Mouse (Mus musculus) WW6 (cell line): ENCODE results near the gene Rnf144b.
A peak's percentile ranks its signal among the peaks of the same experiment; 100 is the strongest.

Experiments
- DNase-seq: peaks from one replicate; pipeline ENCODE4 v3.0.0-alpha.2; 2013; ENCODE audit warnings: low read depth, low spot score

Rnf144b gene

DNA sequence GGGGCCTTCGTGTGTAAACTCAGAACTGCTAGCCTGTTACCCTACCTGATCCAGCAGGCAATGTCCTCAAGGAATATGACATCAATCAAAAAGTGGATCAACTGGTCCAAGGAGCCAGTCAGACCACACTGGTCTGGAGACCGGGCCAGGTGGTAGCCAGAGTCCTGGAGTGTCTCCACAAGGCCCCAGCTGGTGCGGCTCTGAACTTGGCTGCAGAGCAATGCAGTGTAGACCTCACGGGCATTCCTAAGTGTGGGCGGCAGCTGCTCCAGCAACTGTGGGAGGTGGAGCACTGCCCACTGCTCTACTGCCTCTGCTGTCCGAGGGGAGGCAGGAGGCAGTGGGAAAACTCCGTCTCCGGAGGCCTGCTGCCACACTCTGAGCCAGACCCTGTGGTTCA lies 55.7 kb downstream of the Rnf144b start:
- DNase-seq: no peak

DNA sequence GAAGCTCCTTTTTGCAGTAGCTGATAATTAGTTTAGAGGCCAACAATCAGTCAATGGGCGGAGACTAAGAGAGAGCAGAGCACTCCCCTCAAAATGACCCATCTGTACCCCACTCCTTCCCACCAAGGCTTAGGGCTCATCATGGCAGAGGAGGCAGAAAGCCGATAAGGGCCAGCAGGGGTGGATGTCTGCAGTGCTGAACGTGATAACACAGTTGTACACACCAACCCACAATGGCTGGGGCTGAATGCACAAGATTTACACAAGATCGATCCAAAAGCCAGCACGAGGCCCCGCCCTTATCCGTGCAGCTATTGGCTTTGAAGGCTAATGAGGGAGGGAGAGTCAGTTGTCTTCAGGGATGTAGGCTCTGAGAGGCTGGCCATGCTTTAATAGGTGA lies 58.3 kb downstream of the Rnf144b start:
- DNase-seq: no peak

DNA sequence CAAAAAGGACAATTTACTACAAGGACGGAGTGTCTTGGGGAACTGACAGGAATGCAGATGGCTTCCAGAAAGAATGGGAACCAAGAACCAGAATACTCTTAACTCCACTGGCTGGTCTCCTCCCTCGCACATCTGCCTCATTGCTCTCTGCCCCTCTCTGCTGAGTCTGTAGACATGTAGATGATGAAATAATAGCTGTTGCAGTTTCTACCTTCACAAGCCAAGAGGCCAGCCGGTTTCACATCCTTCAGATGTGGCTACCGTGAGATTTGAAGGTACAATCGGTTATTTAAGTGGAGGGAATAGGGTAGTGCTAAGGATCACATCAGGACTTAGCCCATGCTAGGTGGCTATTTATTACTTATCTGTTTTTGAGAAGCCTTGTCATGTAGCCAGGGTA lies 59.9 kb downstream of the Rnf144b start:
- no peak for DNase-seq

DNA sequence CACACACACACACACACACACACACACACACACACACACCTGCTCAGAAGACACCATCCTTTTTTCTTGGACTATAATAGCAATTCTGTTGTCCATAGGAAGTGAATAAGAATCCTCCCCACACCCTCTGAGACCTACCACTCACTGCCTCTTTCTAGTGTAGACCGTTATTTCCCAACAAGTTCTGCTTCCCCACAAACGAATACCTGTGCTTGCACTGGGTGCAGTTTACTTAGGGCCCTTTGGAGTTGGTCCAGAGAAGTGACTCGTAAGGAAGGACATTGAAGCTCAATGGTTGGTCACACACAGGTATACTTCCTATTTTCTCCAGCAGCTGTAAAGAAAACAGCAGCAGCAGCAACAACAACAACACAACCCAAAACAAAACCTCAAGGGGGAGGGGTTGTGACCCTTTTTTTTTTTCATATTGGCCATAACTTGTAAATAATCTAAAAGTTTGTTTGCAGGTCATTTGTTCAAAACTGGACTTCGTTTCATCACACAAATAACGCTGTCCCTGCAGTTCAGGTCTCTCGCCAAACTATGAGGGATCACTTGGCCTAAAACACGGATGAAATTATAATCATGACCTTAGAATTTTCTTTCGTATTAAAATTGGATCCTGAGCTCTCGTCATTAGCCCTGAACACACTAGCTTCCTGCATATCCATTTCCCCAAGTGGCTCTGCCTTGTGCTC lies 60.7 kb downstream of the Rnf144b start:
- DNase-seq: no peak

DNA sequence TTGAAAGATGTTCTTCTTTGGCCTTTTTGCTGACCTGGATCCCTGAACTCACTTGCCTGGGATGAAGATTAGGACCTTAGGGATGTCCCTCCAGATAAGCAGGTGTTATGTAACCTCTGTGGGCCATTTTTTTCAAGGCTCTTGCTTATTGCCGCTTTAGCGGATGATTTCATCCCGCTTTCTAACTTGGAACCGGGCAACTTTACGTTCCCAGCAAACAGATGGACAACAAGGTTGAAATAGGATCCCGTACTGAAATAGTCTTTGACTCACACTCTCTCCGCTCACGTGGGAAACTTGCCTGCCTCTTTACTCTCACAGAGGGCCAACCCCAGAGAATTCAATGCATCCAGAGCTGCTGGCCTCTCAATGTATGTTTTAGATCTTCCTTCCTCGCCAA lies 61.3 kb downstream of the Rnf144b start:
- no peak for DNase-seq

DNA sequence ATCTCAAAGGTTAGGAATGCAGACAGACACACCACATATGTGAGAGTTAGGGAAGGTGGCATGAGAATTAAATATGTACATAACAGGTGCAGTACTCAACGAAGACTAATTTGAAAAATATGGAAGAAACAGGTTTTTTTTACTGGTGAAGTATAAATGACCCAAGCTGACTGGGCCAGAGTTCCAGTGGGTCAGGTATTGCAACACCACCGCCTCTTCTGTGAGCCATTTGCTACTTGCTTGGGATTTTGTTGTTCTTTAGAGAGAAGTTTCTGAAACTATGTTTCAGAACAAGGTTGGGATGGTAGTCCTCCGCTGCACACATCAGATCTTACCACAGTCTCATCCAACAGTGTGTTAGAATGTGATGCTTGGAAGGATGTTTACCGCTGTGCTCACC lies 65.4 kb downstream of the Rnf144b start:
- DNase-seq: no peak

DNA sequence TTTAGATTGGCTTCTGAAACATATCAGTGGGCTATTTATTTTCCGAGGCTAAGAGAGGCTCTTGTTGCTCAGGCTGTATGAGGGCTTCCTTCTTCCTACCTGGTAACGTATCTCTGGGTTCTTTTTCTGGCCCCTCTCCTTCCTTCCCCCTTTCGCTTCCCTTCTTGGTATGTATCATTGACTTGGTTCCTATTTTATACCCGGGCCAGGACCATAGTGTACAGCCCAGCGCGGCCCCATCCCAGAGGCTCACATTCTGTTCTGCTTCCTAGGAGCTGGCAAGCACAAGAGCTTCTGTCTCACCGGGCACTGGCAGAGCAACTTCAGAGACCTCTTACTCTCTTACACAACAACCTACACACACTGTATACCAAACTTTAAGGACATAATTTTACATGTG lies 67.5 kb downstream of the Rnf144b start:
- no peak for DNase-seq

DNA sequence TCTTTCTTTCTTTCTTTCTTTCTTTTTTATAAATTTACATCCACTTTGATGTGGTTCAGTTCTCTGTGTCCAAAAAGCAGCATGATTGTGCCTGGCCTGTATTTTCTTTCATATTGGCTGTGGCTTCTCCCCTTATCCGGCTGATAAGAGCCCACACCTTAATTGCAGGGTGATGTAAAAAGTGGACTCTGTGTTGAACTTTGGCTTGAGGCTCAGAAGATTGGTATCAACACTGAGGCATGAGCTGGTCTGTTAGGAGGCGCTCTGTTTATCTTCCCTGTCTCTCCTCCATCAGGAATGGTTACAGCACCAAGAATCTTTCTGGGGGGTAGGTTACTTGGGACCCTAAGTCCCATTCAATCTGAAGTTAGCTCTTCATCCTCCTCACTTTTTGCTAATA lies 69.7 kb downstream of the Rnf144b start:
- no peak for DNase-seq

DNA sequence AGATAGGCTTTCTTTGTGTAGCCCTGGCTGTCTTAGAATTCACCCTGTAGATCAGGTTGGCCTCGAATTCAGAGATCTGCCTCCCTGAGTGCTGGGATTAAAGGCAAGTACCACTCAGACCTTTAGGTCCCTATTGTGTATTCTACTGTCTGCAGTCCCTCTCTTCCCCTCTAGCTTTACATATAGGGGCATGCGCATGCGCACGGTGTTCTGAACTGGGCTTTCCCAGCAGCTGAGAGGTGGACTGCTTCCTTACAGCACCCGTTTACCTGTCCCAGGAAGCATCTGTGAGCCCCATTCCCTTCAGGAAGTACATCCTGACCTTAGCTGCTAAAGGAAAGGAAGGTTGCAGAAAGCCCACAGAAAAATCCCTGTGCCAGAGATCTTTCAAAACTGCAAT lies 70.3 kb downstream of the Rnf144b start:
- no peak for DNase-seq

DNA sequence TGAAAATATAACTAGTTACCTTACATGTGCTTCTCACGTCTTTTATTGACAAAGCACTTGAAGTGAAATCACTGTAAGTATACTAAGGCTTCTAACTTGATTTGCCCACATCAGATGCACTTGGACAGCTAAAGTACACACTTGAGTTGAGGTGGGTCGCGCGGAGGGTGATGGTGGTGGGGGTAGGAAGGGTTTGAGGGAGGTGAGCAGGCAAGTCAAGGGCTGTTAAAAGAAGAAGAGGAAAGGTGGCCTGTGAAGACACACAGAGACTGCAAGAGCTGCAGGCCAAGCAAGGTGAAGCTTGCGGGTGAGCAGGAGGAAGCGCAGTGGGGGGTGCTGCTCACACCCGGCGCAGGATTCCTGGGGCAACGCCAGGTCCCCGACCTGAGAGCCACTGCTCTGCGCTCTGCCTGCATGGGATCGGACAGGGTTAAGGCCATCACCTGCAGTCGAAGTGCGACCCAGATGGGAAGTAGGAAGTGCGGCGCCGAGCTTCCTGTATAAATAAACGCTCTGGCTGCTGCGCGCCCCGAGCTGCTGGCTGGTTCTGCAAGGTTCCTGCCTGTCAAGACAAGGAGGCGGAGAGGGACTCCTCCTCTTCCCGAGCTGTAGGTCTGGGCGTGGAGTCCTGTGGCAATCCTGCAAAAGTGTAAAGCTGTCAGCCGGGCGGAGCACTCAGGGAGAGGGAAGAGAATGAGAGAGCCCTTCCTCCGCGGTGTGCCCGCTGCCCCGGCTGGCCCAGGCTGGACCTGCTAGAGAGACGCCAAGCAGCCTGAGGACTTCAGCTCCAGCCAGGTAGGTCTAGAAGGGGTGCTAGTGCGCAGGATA lies 71.1 kb downstream of the Rnf144b start:
- DNase-seq: peak; percentile 31

DNA sequence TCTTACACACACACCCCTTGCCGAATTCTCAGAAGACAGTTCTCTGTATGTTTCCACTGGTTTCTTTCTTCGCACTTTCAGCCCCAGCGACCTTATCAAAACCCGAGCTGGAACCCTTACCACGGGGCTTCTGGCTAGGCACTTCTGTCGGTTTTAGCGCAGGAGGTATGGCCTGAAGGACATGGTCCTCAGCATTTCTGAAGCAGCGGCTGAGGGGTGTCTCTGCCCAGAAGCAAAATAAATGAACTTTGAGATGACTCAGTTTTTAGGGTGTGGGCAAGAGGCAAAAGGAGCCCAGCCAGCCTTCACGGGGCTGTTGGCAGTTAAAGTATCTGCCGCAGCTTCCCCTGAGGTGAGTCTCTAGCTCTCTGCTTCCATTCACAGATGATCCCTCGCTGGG lies 72.2 kb downstream of the Rnf144b start:
- no peak for DNase-seq

DNA sequence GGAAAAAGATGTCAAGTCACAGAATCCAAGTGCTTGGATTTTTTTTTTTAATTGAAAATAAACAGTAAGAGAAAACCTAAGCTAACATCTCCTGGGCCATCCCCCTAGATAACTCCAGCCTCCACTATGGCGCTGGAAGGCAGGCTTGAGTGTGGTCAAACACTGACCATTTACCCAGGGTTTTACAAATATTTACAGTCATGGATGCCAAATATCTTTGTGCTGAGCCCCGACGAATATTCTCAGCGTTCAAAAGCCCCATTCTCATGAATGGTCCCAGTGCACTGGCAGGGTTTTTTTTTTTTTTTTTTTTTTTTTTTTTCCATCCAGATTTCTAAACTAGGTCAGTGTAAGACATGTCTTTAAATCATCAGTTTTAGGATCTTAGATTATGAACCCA lies 73.0 kb downstream of the Rnf144b start:
- DNase-seq: no peak

DNA sequence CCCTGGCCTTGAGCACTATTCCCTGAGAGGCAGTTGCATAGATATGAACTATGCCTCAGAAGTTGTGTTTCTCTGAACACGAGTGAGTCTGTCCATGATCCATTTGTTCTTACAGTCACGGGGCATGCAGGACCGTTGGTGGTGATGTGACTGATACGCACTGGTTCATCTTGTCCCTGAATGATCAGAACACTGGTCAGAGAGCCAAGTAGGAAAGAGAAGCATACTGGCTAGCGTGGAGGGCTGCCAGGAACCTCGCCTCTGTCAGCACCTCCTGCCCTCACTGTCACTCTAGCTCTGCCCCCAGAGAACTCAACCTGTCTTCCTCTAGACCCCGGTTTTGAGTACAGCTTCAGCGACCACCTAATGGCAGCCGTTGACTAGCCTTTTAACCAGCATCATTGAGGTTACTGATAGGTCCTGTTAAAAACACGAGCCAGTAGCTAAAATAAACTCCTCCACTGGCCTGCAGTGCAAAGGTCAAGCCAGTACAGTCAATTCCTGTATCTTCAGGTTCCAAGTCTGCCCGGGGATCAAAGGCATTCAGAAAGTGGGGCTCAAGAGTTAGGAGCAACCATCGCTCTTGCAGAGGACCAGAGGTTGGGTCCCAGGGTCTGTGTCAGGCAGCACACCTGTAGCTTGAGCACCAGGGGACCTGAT lies 77.7 kb downstream of the Rnf144b start:
- DNase-seq: no peak

DNA sequence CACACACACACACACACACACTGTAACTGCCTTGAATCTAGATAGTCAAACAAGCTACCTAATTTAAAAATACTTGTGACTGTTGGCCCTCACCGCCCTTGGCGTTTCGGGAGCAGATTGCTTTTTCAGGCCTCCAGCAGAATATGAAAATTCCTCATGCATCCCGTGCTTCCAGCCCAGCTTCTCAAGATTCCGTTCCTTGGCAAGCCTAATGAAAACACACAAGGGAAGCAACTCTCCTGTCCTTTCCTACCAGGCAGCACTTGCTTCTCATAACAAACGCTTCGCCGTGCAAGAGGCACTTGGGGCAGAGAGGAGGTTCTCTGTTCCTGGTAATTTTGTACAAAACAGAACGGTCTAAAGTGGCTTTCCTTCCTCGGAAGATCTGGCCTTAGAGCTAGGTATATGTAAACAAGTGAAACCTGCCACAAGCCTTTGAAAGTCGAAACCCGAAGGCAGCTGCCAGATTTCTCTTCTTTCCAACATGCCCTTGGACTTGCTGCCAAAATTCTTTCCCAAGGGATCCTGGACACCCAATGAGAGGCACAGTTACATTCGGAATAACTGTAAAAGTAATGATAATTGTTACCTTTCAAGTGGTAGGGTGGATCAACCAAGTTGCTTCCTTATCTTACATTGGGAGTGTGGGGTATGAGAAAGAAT lies 79.6 kb downstream of the Rnf144b start:
- DNase-seq: no peak

DNA sequence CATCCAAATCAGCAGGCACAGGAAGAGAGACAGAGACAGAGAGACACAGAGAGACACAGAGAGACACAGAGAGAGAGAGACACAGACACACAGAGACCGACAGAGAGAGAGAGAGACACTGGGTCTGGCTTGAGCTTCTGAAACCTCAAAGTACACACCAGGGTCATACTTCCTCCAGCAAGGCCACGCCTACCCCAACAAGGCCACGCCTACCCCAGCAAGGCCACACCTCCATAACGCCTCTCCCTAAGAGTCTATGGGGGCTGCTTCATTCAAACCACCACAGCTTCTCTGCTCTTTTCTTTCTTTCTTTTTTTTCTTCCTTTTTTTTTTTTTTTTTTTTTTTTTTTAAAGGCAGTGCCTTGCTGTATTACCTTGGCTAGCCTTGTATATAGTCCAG lies 88.0 kb downstream of the Rnf144b start:
- no peak for DNase-seq

DNA sequence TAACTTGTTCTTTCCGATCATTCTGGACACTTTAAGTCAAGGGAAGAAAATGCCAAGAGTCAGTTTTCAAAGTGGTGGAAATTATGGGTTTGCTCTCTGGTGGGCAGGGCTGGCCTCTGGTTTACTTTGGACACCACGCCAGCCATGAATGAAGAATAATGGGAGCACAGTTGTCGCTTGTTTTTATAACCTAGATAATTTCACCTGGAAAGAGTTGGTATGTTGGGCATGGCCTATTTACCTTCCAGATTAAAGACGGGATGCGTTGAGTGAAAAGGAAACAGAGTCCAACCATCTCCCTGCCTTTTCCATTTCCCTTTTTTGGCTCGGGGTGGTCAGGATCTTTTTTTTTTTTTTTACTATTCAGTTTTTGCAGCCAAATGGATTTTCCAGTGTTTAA lies 88.5 kb downstream of the Rnf144b start:
- no peak for DNase-seq

DNA sequence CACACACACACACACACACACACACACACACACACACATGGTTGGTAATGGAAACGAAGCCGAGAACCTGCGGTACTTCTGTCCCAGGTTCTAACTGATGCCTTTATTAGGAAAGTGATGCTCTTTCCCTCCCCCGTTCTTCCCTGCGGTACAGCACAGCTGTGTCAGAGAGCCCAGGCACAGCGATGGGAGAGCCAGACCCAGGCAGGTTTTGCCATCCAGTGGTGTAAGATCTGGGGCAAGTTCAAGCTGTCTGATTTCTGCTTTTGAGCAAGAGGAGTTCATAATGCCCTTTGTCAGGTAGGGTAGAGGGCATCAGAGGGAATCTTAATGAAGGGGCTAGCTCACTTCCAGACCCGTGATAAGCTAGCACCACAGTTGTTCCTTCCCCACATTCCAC lies 89.1 kb downstream of the Rnf144b start:
- DNase-seq: no peak

DNA sequence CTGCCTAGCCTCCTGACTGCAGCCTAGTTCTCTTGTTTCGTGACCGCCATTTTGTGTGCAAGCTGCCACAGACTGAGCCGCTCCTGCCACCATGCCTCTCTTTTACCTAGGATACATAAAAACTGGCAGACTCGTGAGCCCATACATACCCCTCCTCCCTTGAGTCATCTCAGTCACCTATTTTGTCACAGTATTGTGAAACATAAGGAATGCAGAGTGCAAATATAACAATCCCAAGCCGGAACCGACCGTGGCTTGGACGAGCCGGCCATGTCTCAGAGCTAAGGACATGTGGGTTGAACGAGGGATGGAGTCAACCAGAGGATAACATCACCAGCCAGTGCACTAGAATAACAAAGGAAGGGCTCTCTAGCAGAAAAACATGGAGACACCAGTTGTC lies 91.4 kb downstream of the Rnf144b start:
- no peak for DNase-seq

DNA sequence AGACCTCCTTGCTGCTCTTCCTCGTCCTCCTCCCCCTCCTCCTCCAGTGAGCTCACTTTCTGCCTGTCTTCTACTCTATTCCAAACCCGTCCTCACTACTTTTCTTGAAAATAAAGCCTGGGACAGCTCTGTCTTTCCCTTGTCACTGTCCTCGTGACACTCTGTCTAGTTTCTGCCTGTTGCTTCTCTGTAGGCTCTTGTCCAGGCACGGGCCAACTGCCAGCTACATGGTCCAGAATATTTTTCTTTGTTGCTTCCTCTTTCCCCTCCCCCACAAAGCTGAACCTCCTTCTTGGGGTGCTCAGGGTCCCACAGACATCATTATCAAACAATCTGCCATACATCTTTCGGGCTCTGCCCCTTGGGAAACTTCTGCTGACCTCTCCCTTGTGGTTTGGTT lies 92.4 kb downstream of the Rnf144b start:
- DNase-seq: no peak

DNA sequence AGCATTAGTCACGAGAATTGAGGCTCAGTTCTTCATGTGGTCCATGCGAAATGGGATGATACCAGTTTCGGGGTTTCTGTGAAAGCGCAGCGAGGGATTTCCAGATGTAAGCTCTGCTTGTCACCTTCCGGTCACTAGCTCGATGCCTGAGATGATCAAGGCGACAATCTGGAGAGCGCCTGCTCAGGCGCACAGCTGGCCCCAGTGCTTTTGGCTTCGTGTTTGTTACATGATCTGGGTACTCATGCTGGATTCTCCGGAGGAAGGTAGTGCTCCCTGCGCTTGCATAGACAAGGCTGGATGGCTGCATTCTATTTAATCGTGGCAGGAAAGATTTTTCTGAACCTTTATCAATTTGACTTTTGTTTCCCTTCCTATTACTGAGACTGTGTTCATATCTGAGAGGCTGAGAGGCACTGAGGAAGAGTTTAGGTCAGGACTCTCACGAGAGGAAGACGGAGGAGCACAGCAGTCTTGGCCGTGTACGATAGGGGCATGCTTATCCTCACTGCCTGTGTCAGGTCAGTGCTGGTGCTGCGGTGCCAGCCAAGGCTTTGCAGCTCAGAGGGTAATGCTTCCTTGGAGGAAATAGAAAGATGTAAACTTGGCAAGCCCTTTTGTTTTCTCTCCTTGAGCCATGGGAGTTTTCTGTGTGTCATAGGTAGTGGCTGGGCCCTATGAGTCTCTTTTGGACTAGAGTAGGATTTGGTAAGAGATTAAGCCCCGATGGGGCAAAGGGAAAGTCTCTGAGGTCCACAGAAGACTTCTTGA lies 93.5 kb downstream of the Rnf144b start:
- no peak for DNase-seq

DNA sequence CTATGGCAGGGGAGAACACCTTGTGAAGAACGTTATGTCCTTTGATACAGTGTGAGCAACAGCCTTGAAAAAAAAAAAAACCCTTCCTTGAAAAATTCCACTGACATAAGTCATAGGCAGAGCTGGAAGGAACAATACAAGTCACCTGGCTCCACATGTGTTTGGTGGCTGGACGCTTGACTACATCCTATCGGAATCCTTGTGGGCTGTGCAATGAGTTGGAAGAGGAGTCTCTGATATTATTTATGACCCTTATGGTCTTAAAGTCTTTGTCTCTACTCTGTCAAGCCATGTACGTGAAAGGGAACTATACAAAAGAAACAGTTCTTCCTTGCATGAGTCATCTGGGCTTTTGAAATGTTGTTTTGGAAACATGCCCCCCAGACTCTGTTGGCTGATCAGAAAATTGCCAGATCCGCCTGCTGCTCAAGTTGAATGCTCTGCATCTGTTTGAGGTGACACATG lies 94.7 kb downstream of the Rnf144b start:
- DNase-seq: no peak
